Mouse (Mus musculus): ENCODE results near the gene Wfdc18.

Wfdc18 gene

GRCm38 (mm10) chr11:83743525-83743924, 34.7 kb downstream of the Wfdc18 start:
- no peak for DNase-seq

DNA sequence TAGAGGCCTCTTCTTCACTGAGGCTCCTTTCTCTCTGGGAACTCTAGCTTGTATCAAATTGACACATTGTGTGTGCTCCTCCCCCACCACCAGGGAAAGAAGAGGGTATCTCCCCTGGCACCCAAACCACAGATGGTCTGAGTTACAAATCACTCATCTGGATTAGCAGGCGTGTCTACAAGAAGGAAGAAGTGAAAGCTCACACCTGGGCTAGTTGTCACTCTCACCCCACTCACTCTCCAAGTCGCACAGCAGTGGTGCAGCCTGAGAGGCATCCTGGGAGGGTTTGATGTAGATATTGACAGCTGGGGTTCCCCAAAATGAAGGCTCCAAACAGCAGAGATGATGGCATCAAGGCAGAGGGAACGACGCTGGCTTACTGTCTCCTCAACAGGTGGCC, 37.3 kb downstream of the Wfdc18 start:
- no peak for DNase-seq

DNA sequence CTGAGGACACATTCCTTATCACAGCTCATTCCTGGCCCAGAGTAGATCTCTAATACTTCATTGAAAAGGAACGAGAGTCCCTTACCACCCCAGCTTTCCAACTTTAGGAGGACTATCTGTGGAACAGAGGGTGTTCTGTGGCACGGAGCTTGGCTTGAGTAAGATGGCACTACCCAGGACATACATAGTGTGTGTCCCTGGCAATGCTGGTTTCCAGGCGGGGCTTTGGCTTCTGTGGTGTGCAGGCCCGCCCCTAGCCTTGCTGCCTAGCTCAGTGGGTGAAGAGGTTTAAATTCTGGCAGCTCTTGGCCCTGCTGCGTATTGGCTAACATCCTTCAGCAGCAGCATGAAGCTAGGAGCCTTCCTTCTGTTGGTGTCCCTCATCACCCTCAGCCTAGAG, 37.9 kb downstream of the Wfdc18 start, which contains the start of gene Wfdc21:
Gene Wfdc21 (plus strand): TSS at position 260 of the 400 bp plus-strand sequence.
- no peak for DNase-seq

DNA sequence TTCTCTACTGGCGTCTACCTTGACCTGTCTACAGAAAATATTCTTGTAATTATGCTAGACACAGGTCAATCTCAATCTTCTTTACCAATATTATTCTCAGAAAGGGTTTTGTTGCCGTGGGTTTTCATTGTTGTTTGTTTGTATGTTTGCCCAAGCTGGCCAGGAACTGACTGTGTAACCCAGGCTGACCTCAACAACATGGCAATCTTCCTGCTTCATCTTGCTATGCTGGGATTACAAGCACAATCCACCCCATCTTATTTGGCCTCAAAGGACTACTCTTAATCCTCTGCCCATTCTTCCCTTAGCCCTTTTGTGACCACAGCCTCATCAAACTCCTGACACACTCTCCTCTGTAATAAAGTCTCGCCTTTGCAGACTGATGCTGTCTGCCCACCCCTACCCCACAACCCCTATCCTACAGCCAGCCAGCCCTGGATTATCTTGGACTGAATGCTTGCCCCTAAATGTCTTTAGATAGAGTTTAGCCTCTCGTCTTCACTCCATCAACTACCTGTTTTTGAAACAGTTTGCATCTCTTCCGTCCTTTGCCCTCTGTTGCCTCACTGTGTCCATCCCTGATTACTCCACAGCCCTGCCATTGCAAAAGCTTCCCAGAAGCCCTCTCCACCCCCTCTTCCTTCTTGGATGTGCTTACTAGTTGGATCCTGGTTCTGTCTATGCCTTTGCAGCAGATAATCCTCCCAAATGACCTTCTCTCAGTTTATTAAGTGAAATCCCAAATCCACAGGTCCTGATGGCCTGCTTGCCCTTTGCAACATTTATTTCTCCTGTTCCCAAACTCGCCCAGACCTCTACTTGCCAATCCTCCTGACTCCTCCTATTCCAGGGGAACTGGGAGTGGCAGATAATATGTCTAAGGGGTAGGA, 38.8 kb downstream of the Wfdc18 start:
- no peak for DNase-seq

- DNase-seq = peak; percentile 93 to 95
Observed at GRCm38 (mm10) chr11:83753581-83754181, 44.9 kb downstream of the Wfdc18 start, which contains the start of gene Heatr6. Heatr6 (plus strand) TSS chr11:83753696.

DNA sequence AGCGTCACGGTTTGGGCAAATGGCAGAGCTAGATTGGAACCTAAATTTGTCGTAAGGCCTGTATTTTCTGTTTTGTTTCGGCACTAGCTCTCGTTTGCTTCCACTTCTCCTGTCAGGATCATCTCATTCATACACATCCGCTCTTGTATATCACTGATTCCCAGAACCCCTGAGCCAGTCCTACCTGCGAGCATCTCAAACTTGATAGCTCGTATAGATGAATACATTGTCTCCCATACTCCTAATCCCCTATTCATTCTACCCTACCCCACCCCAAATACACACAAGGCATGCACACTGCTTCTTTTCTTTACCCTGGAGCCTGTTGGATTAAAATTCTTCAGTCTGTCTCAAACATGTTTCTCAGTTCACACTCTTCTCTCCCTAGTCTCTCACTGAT, 45.4 kb downstream of the Wfdc18 start:
- DNase-seq = no peak
